In genomic region chrX:101849901-101850551, GRCm38 (mm10) we compare ENCODE assay signal across 8 mouse cellular contexts. TPM values are rescaled to one million over a fixed set of nuclear protein-coding genes. Genes with fewer than 3 reads are reported as not detected.
DNase-seq lines count a peak whose midpoint lies in the region; ATAC-seq and TF ChIP-seq lines count a peak whose summit lies in the region.

No protein-coding gene starts in this region.

- 33% methylated on average over 59 of the region's 59 CpGs for WGBS in lung, adult 2 months
- WGBS in forebrain, embryonic 14.5 days = 34% methylated on average over 51 of the region's 59 CpGs
- 31% methylated on average over 47 of the region's 59 CpGs for WGBS in kidney, embryonic 15.5 days
- WGBS in midbrain, embryonic 11.5 days = 15% methylated on average over 46 of the region's 59 CpGs

- H3K9me3 ChIP-seq in forebrain, embryonic 14.5 days (replicated peaks; ENCODE audit: control insufficient read depth, low read length) = no peaks in the 10 kb centered on the region
- H3K9me3 ChIP-seq in kidney, embryonic 15.5 days (replicated peaks) = no peaks in the 10 kb centered on the region
- H3K9me3 ChIP-seq in midbrain, embryonic 11.5 days (ENCODE audit: control insufficient read depth, low read length) = no peaks in the 10 kb centered on the region

- H3K27me3 ChIP-seq in forebrain, embryonic 14.5 days (replicated peaks; ENCODE audit: control insufficient read depth, insufficient read depth, low read length) = peaks cover 20% of the 10 kb centered on the region
- peaks cover 91% of the 10 kb centered on the region for H3K27me3 ChIP-seq in kidney, embryonic 15.5 days
- H3K27me3 ChIP-seq in midbrain, embryonic 11.5 days (ENCODE audit: control insufficient read depth, insufficient read depth, low read length) = peaks cover 49% of the 10 kb centered on the region

- no peak for TF ChIP-seq CTCF in lung, adult 2 months (IDR thresholded peaks at IDR 0.05; ENCODE audit: insufficient read depth, low read length)
- TF ChIP-seq CTCF in brain, embryonic 14.5 days (IDR thresholded peaks at IDR 0.05; ENCODE audit: borderline replicate concordance, extremely low read depth, insufficient read depth, insufficient read length) = peak; percentile 33; the same call in 1 of the 2 replicates

- peak overlapping the region; percentile 34 for H3K4me3 ChIP-seq in lung, adult 2 months (replicated peaks; ENCODE audit: extremely low read depth, low read depth, low read length)
- peak overlapping the region; percentile 39 for H3K4me3 ChIP-seq in forebrain, embryonic 14.5 days (ENCODE audit: low read depth, low read length)
- peak overlapping the region; percentile 57 for H3K4me3 ChIP-seq in kidney, embryonic 15.5 days (replicated peaks)
- H3K4me3 ChIP-seq in midbrain, embryonic 11.5 days (ENCODE audit: low read depth, low read length) = peak overlapping the region; percentile 45

- DNase-seq in lung, adult 2 months = peak; percentile 14
- no peak for DNase-seq in lung, postnatal 36 days
- DNase-seq in brain, embryonic 14.5 days (ENCODE audit: low read depth) = peak; percentile 25
- DNase-seq in forebrain, embryonic 14.5 days (ENCODE audit: low spot score) = peak; percentile 22
- DNase-seq in midbrain, embryonic 11.5 days (ENCODE audit: low spot score, missing footprints) = peak; percentile 91
- no peak for DNase-seq in urinary bladder, postnatal 10 days (ENCODE audit: low spot score)
- DNase-seq in thymus, postnatal 10 days (ENCODE audit: low spot score in 2 of 2) = no peak

- peak; percentile 70 for ATAC-seq in forebrain, embryonic 14.5 days
- peak; percentile 64 for ATAC-seq in kidney, embryonic 15.5 days (replicated peaks; ENCODE audit: low FRiP score)
- ATAC-seq in midbrain, embryonic 11.5 days (ENCODE audit: low FRiP score) = peak; percentile 75

- H3K27ac ChIP-seq in forebrain, embryonic 14.5 days (ENCODE audit: low read depth, low read length) = no peak overlapping the region
- H3K27ac ChIP-seq in kidney, embryonic 15.5 days = no peak overlapping the region
- no peak overlapping the region for H3K27ac ChIP-seq in midbrain, embryonic 11.5 days (ENCODE audit: low read depth, low read length)

- H3K36me3 ChIP-seq in forebrain, embryonic 14.5 days (ENCODE audit: control insufficient read depth, insufficient read depth, low read length) = no peaks in the 10 kb centered on the region
- no peaks in the 10 kb centered on the region for H3K36me3 ChIP-seq in kidney, embryonic 15.5 days
- H3K36me3 ChIP-seq in midbrain, embryonic 11.5 days (ENCODE audit: control insufficient read depth, insufficient read depth, low read length) = no peaks in the 10 kb centered on the region

- peak overlapping the region; percentile 63; the same call in 1 of the 2 replicates for H3K9ac ChIP-seq in forebrain, embryonic 14.5 days (ENCODE audit: low read length)
- peak overlapping the region; percentile 50 for H3K9ac ChIP-seq in kidney, embryonic 15.5 days
- H3K9ac ChIP-seq in midbrain, embryonic 11.5 days (ENCODE audit: low read length) = peak overlapping the region; percentile 53; the same call in 1 of the 2 replicates

- peak overlapping the region; percentile 72 for H3K4me2 ChIP-seq in forebrain, embryonic 14.5 days (ENCODE audit: low read length)
- H3K4me2 ChIP-seq in kidney, embryonic 15.5 days = peak overlapping the region; percentile 79
- H3K4me2 ChIP-seq in midbrain, embryonic 11.5 days = peak overlapping the region; percentile 64

- TF ChIP-seq POLR2A in lung, adult 2 months (IDR thresholded peaks at IDR 0.05; ENCODE audit: borderline replicate concordance, extremely low read depth, low read depth, low read length) = no peak
- TF ChIP-seq POLR2A in brain, embryonic 14.5 days (IDR thresholded peaks at IDR 0.05; ENCODE audit: borderline replicate concordance, extremely low read depth, insufficient read depth, insufficient read length, poor library complexity, severe bottlenecking) = no peak

- H3K4me1 ChIP-seq in lung, adult 2 months (ENCODE audit: control insufficient read depth, insufficient read depth, low read length) = no peaks in the 10 kb centered on the region; the same call in 1 of the 2 replicates
- no peaks in the 10 kb centered on the region for H3K4me1 ChIP-seq in forebrain, embryonic 14.5 days (ENCODE audit: control insufficient read depth, insufficient read depth, low read length)
- peaks cover 5% of the 10 kb centered on the region; the same call in 1 of the 2 replicates for H3K4me1 ChIP-seq in kidney, embryonic 15.5 days
- H3K4me1 ChIP-seq in midbrain, embryonic 11.5 days (ENCODE audit: control insufficient read depth, insufficient read depth, low read length) = no peaks in the 10 kb centered on the region

RNA-seq across cellular contexts. Expression of gene Nhsl2, which starts 0.8 kb away (rescaled TPM):
- polyA plus RNA-seq in lung, adult 2 months (2012; rRNA removed) = 4.3 and 4.8 TPM in 2 replicates
- polyA plus RNA-seq in brain, embryonic 14.5 days (2012; rRNA removed) = 2.5 and 4.5 TPM in 2 replicates
- polyA plus RNA-seq in forebrain, embryonic 14.5 days (2014; fragmentation: Nextera tagmentation; extraction: Ambion mirVana) = 3.5 and 4.2 TPM in 2 replicates
- polyA plus RNA-seq in kidney, embryonic 15.5 days (2015; fragmentation: Nextera tagmentation; extraction: Ambion mirVana) = 12.2 and 12.9 TPM in 2 replicates
- 6.8 and 10.1 TPM in 2 replicates for polyA plus RNA-seq in midbrain, embryonic 11.5 days (2014; fragmentation: Nextera tagmentation; extraction: Ambion mirVana)

RNA-seq across cellular contexts. Expression of gene 8030474K03Rik, which starts 55.6 kb away (rescaled TPM):
- polyA plus RNA-seq in lung, adult 2 months (2012; rRNA removed) = not detected in 2 replicates
- 0.05 and 0.13 TPM in 2 replicates for polyA plus RNA-seq in brain, embryonic 14.5 days (2012; rRNA removed)
- not detected in 2 replicates for polyA plus RNA-seq in forebrain, embryonic 14.5 days (2014; fragmentation: Nextera tagmentation; extraction: Ambion mirVana)
- 0.36 TPM in 2 replicates for polyA plus RNA-seq in kidney, embryonic 15.5 days (2015; fragmentation: Nextera tagmentation; extraction: Ambion mirVana)
- polyA plus RNA-seq in midbrain, embryonic 11.5 days (2014; fragmentation: Nextera tagmentation; extraction: Ambion mirVana) = not detected in 2 replicates

RNA-seq across cellular contexts. Expression of gene Gm4779, which starts 55.8 kb away (rescaled TPM):
- polyA plus RNA-seq in lung, adult 2 months (2012; rRNA removed) = not detected in 2 replicates
- 0.05 and 0.29 TPM in 2 replicates for polyA plus RNA-seq in brain, embryonic 14.5 days (2012; rRNA removed)
- not detected in 2 replicates for polyA plus RNA-seq in forebrain, embryonic 14.5 days (2014; fragmentation: Nextera tagmentation; extraction: Ambion mirVana)
- polyA plus RNA-seq in kidney, embryonic 15.5 days (2015; fragmentation: Nextera tagmentation; extraction: Ambion mirVana) = 0.18 and 0.26 TPM in 2 replicates
- not detected in 2 replicates for polyA plus RNA-seq in midbrain, embryonic 11.5 days (2014; fragmentation: Nextera tagmentation; extraction: Ambion mirVana)

Comparison
In these comparisons a context has a peak if more than half of its experiments do, and no peak if none do; other contexts are left out.
1. DNase-seq: peak in lung, adult 2 months (single experiment), brain, embryonic 14.5 days (single experiment), forebrain, embryonic 14.5 days (single experiment) and midbrain, embryonic 11.5 days (single experiment); none in lung, postnatal 36 days (single experiment), urinary bladder, postnatal 10 days (single experiment) and thymus, postnatal 10 days (0 of 2).
2. Peak in every context shown above with its lines, with median percentiles within 50 percentile points of each other: H3K4me3 ChIP-seq, ATAC-seq, H3K4me2 ChIP-seq and H3K9ac ChIP-seq.